Mouse (Mus musculus): Measurements from ENCODE around the gene Farsa. TPM values are rescaled to one million over a fixed set of nuclear protein-coding genes. Genes with fewer than 3 reads are reported as not detected.

The Farsa gene
- polyA plus RNA-seq, 1 experiment, result 51.4 TPM

DNA sequence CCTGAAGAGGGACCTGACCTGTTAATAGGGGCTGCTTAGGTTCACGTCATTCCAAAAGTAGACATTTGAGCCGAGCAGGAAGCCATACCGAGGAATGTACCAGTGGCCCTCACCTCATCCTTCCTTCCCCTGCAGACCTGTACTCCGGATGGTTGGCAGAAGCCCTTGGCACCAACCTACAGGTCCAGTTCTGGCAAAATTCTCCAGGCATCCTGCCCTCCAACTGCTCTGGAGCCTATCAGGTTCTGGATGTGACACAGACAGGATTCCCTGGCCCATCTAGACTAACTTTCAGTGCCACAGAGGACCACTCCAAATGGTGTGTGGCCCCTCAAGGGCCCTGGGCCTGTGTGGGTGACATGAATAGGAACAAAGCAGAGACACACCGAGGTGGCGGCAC is 53.8 kb downstream of the Farsa start:
- no peak for DNase-seq (ENCODE audit: low spot score)

DNA sequence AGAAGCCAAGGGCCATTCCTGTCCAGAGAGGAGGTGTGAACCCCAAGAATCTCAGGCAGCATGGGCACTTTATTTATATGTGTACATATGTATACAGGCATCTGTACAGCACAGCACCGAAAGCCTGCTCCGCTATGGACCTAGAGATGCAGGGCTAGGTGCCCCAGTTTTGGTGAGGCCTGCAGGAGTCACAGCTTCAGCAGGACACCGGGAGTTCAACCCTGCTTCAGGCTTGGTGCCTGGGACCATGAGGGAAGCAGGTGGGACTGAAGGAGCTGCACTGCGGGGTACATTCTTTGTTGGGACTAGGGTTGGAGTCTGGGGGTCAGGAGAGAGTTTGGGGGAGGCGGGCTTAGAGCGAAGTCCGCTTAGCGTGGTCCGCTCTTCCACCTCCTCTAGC is 55.1 kb downstream of the Farsa start:
- DNase-seq (ENCODE audit: low spot score), result no peak

DNA sequence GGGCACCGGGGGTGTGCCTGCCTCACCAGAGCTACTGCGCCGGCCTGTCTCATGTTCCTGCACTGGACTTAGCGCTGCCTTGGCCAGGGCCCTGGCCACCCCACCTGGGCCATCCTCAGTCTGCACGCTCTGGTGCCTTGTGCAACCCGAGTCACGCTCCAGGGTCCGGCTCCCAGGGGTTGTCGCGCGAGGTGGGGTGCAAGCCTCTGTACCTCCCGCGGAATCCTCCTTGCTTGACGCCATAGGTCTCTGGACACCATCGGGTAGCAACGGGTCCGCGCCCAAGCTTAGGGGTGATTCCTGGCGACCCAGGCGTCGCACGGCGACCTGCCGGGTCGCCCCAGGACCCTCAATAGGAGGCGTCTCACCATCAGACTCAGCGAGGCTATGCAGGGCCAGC is 55.6 kb downstream of the Farsa start:
- DNase-seq (ENCODE audit: low spot score), result no peak

DNA sequence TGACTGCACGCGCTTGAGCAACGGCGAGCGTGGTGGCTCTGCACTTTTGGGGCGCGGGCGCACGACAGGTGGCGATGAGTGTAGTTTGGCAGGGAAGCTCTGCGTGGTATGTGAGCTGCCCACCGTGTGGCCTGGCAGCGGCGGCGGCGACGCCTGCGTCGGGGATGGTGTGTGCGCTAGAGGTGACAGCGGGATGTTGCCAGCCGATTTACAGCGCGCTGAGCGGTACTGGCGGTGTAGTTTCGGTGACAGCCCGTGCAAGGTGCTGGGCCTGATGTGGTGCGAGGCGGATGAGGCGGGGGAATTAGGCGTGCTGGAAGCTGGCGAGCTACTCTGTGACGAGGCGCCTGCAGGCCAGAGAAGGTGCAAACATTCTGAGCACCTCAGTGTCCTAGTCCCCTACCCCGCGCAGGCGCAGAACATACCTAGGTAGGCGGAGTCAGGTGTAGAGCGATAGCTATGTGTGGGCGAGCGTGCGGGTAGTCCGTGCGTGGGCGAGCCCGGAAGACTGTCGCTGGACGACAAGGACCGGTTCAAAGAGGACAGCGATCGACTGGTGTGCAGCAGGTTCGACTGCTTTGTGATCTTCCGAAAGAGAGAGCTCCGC is 56.2 kb downstream of the Farsa start:
- peak; percentile 63 for DNase-seq (ENCODE audit: low spot score)

DNA sequence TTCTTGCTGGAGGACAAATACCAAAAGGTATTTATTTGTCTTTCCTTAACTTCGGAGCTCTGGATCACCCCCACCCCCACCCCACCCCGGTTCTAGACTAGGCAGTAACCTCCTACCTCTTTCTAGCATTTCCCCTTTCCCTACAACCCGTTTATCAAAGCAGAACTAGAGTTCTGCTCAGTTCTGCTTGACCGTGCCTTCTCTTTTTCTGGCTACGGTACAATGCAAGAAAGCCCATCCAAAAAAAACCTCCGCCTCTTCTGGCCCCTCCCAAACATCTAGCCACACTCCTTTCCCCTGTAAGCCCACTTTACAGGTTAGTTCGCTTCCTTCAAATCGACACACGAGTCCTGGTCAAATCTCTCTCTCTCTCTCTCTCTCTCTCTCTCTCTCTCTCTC is 56.7 kb downstream of the Farsa start:
- DNase-seq (ENCODE audit: low spot score), result no peak

DNA sequence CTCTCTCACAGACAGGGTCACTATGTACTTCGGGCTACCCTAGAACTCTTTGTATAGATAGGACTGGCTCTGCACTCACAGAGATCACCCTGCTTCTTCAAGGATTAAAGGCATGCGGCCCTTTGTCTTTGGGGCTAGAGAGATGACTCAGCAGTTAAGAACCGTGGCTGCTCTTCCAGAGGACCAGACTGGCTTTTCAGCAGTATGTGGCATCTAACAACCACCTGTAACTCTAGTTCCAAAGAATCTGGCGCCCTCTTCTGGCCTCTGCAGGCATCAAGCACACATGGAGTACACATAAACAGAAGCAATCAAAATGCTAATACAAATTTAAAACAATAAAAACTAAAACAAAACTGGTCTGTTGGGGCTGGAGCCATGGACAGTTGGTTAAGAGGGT is 57.2 kb downstream of the Farsa start:
- no peak for DNase-seq (ENCODE audit: low spot score)

DNA sequence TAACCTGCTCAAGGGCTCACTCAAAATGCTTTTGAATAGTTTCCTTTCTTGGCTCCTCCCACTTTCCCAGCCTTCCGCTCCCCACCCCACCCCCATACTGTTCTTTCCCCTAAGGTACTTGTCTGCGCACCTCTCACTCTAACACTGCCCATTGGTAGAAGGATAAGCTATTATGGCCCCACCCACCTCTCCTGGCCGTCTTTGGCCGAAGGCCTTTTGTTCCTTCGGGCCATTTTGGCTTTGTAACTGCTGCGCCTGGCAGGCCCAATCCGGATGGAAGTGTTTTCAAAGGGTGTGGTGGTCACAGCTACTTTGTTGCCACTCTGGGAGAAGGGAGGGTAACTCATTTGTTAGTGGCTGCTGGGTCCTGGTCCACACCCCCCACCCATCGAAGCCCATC is 58.5 kb downstream of the Farsa start:
- DNase-seq (ENCODE audit: low spot score), result no peak

DNA sequence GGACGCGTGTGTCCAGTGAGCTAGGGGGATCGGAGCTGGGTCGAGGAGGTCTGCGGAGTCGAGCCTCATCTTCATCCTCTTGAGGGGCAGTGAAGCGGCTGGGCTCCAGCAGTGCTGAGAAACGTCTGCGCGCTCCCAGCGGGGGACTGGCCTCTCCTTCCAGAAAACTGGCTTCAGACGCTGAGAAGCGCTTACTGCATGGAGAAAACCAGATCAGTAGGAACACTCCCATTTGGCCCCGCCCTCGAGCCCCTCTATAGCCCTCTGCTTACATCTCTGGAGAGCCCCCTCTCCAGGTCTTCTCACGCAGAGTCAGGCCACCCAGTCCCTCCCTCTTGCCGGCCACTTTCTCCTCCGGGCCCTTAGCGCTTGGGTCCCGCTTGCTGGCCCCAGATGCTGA is 61.0 kb downstream of the Farsa start:
- DNase-seq (ENCODE audit: low spot score), result no peak

DNA sequence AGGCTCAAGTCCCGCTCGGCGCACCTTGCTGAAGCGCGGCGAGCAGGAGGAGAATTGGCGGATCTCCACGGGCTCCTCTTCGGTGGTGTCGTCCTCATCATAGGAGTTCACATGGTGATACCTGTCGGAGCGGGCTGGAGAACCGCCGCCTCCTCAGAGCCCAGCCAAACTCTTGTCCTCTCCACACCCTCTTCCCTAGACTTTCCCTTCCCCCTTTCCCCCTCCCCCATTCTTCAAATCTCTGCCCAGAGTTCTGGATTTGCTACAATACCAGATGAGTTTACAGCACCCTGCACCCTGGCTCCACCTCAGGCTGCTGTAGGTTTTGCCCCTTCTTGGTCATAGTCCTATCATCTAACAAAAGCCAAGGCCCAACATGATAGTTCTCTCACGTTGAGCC is 61.9 kb downstream of the Farsa start:
- no peak for DNase-seq (ENCODE audit: low spot score)

Other genes starting within 250 kb of the Farsa start
- 14.7 and 23.3 TPM in 2 replicates for gene Ier2, start 194.1 kb upstream of the Farsa start, polyA plus RNA-seq (2012; rRNA removed)
- gene Trmt1, start 170.7 kb upstream of the Farsa start, polyA plus RNA-seq (2012; rRNA removed), result 71.7 and 76.3 TPM in 2 replicates
- 39.5 and 49.4 TPM in 2 replicates for gene Nacc1, start 169.1 kb upstream of the Farsa start, polyA plus RNA-seq (2012; rRNA removed)
- gene Lyl1, start 155.5 kb upstream of the Farsa start, polyA plus RNA-seq (2012; rRNA removed), result 7.8 and 8.7 TPM in 2 replicates
- 1.0 and 1.2 TPM in 2 replicates for gene G430095P16Rik, start 134.0 kb upstream of the Farsa start, polyA plus RNA-seq (2012; rRNA removed)
- gene Nfix, start 56.6 kb upstream of the Farsa start, polyA plus RNA-seq (2012; rRNA removed), result 21.7 and 77.0 TPM in 2 replicates
- 4.7 and 4.8 TPM in 2 replicates for gene Dand5, start 34.2 kb upstream of the Farsa start, polyA plus RNA-seq (2012; rRNA removed)
- 22.0 and 22.2 TPM in 2 replicates for gene Gadd45gip1, start 25.5 kb upstream of the Farsa start, polyA plus RNA-seq (2012; rRNA removed)
- gene Rad23a, start 16.3 kb upstream of the Farsa start, polyA plus RNA-seq (2012; rRNA removed), result 63.3 and 69.9 TPM in 2 replicates
- gene Calr, start 10.1 kb upstream of the Farsa start, polyA plus RNA-seq (2012; rRNA removed), result 362 and 430 TPM in 2 replicates
- 2.8 and 3.2 TPM in 2 replicates for gene Syce2, start 15.1 kb downstream of the Farsa start, polyA plus RNA-seq (2012; rRNA removed)
- 31.4 and 33.1 TPM in 2 replicates for gene Gcdh, start 36.9 kb downstream of the Farsa start, polyA plus RNA-seq (2012; rRNA removed)
- 0.15 TPM in 2 replicates for gene Klf1, start 44.9 kb downstream of the Farsa start, polyA plus RNA-seq (2012; rRNA removed)
- 18.4 and 20.4 TPM in 2 replicates for gene Dnase2a, start 51.6 kb downstream of the Farsa start, polyA plus RNA-seq (2012; rRNA removed)
- 0.17 and 0.19 TPM in 2 replicates for gene Mast1, start 80.4 kb downstream of the Farsa start, polyA plus RNA-seq (2012; rRNA removed)
- not detected in 2 replicates for gene Rtbdn, start 90.0 kb downstream of the Farsa start, polyA plus RNA-seq (2012; rRNA removed)
- not detected in 2 replicates for gene Gm49661, start 112.4 kb downstream of the Farsa start, polyA plus RNA-seq (2012; rRNA removed)
- gene Prdx2, start 112.6 kb downstream of the Farsa start, polyA plus RNA-seq (2012; rRNA removed), result 215 and 231 TPM in 2 replicates
- 49.4 and 49.5 TPM in 2 replicates for gene Rnaseh2a, start 112.8 kb downstream of the Farsa start, polyA plus RNA-seq (2012; rRNA removed)
- gene Junb, start 121.7 kb downstream of the Farsa start, polyA plus RNA-seq (2012; rRNA removed), result 97.4 and 121 TPM in 2 replicates
- 26.9 and 28.5 TPM in 2 replicates for gene Hook2, start 133.6 kb downstream of the Farsa start, polyA plus RNA-seq (2012; rRNA removed)
- 0.04 TPM in 1 of 2 replicates, not detected in the other for gene Best2, start 157.5 kb downstream of the Farsa start, polyA plus RNA-seq (2012; rRNA removed)
- 113 and 136 TPM in 2 replicates for gene Asna1, start 168.3 kb downstream of the Farsa start, polyA plus RNA-seq (2012; rRNA removed)
- gene Trir, start 169.8 kb downstream of the Farsa start, polyA plus RNA-seq (2012; rRNA removed), result 109 and 140 TPM in 2 replicates
- gene Tnpo2, start 179.9 kb downstream of the Farsa start, polyA plus RNA-seq (2012; rRNA removed), result 50.0 and 53.0 TPM in 2 replicates
- 38.9 and 54.7 TPM in 2 replicates for gene Fbxw9, start 203.1 kb downstream of the Farsa start, polyA plus RNA-seq (2012; rRNA removed)
- 0.43 and 1.2 TPM in 2 replicates for gene Gm5741, start 211.0 kb downstream of the Farsa start, polyA plus RNA-seq (2012; rRNA removed)
- gene Dhps, start 214.8 kb downstream of the Farsa start, polyA plus RNA-seq (2012; rRNA removed), result 41.0 and 47.1 TPM in 2 replicates
- gene Wdr83os, start 223.8 kb downstream of the Farsa start, polyA plus RNA-seq (2012; rRNA removed), result 95.6 and 103 TPM in 2 replicates
- gene Wdr83, start 224.3 kb downstream of the Farsa start, polyA plus RNA-seq (2012; rRNA removed), result 35.8 and 45.7 TPM in 2 replicates
- 72.9 and 74.8 TPM in 2 replicates for gene Man2b1, start 226.3 kb downstream of the Farsa start, polyA plus RNA-seq (2012; rRNA removed)